In genomic region chr15:101387176-101387575, GRCm38 (mm10) we compare ENCODE assay signal across 10 mouse cellular contexts. TPM values are rescaled to one million over a fixed set of nuclear protein-coding genes. Genes with fewer than 3 reads are reported as not detected.
DNase-seq lines count a peak whose midpoint lies in the region; ATAC-seq and TF ChIP-seq lines count a peak whose summit lies in the region.
"Had no signal": no experiment of that assay in that cellular context is flagged by ENCODE, and none has a peak within 500 bp of the region (broad histone marks: within the 10 kb centered on the region; RNA-seq: fewer than 3 reads in every experiment).

No protein-coding gene starts in this region.

- 67% methylated on average over 3 of the region's 3 CpGs for WGBS in kidney, adult 2 months
- 67% methylated on average over 3 of the region's 3 CpGs for WGBS in kidney, embryonic 16.5 days
- WGBS in hindbrain, embryonic 10.5 days, result 61% methylated on average over 3 of the region's 3 CpGs
- WGBS in midbrain, embryonic 16.5 days, result 60% methylated on average over 3 of the region's 3 CpGs
- 62% methylated on average over 3 of the region's 3 CpGs for WGBS in forebrain, embryonic 16.5 days

- no peak for ATAC-seq in kidney, embryonic 16.5 days (ENCODE audit: low FRiP score, low TSS enrichment)
- ATAC-seq in midbrain, embryonic 16.5 days, result no peak
- no peak for ATAC-seq in forebrain, embryonic 16.5 days

- no peaks in the 10 kb centered on the region for H3K27me3 ChIP-seq in kidney, adult 2 months (replicated peaks; ENCODE audit: control insufficient read depth, insufficient read depth, low read length)
- no peaks in the 10 kb centered on the region for H3K27me3 ChIP-seq in kidney, embryonic 16.5 days (ENCODE audit: insufficient read depth, low read length)
- H3K27me3 ChIP-seq in hindbrain, embryonic 10.5 days (ENCODE audit: insufficient read depth, poor library complexity, severe bottlenecking), result no peaks in the 10 kb centered on the region
- no peaks in the 10 kb centered on the region for H3K27me3 ChIP-seq in midbrain, embryonic 16.5 days (ENCODE audit: control insufficient read depth, insufficient read depth, low read depth, low read length)
- no peaks in the 10 kb centered on the region for H3K27me3 ChIP-seq in forebrain, embryonic 16.5 days (replicated peaks; ENCODE audit: control insufficient read depth, insufficient read depth, low read length)

- H3K4me1 ChIP-seq in kidney, adult 2 months (ENCODE audit: control insufficient read depth, insufficient read depth, low read length), result no peaks in the 10 kb centered on the region
- no peaks in the 10 kb centered on the region for H3K4me1 ChIP-seq in kidney, embryonic 16.5 days (ENCODE audit: insufficient read depth, low read length)
- H3K4me1 ChIP-seq in hindbrain, embryonic 10.5 days (replicated peaks), result 0 out of 2 replicates have a peak, but pooled peaks cover 14% of the 10 kb centered on the region
- no peaks in the 10 kb centered on the region for H3K4me1 ChIP-seq in midbrain, embryonic 16.5 days (ENCODE audit: control insufficient read depth, insufficient read depth, low read length)
- H3K4me1 ChIP-seq in forebrain, embryonic 16.5 days (replicated peaks; ENCODE audit: control insufficient read depth, insufficient read depth, low read length), result no peaks in the 10 kb centered on the region

- H3K4me3 ChIP-seq in kidney, adult 2 months (ENCODE audit: insufficient read depth, low read depth, low read length), result no peak overlapping the region
- H3K4me3 ChIP-seq in kidney, embryonic 16.5 days (ENCODE audit: low read length), result no peak overlapping the region
- H3K4me3 ChIP-seq in hindbrain, embryonic 10.5 days, result no peak overlapping the region
- H3K4me3 ChIP-seq in midbrain, embryonic 16.5 days (ENCODE audit: low read depth, low read length), result no peak overlapping the region
- no peak overlapping the region for H3K4me3 ChIP-seq in forebrain, embryonic 16.5 days (replicated peaks; ENCODE audit: low read length)

- no peak overlapping the region for H3K4me2 ChIP-seq in kidney, embryonic 16.5 days (replicated peaks; ENCODE audit: low read depth, low read length)
- no peak overlapping the region for H3K4me2 ChIP-seq in midbrain, embryonic 16.5 days (ENCODE audit: low read length)
- no peak overlapping the region for H3K4me2 ChIP-seq in forebrain, embryonic 16.5 days (ENCODE audit: low read length)

- TF ChIP-seq POLR2A in kidney, adult 2 months (IDR thresholded peaks at IDR 0.05; ENCODE audit: low read depth, low read length), result no peak

- no peak overlapping the region for H3K27ac ChIP-seq in kidney, adult 2 months (ENCODE audit: insufficient read depth, low read depth, low read length)
- no peak overlapping the region for H3K27ac ChIP-seq in kidney, embryonic 16.5 days (ENCODE audit: low read length)
- H3K27ac ChIP-seq in hindbrain, embryonic 10.5 days, result no peak overlapping the region
- H3K27ac ChIP-seq in midbrain, embryonic 16.5 days (ENCODE audit: low read length), result no peak overlapping the region
- H3K27ac ChIP-seq in forebrain, embryonic 16.5 days (ENCODE audit: low read length), result no peak overlapping the region

- no peaks in the 10 kb centered on the region for H3K36me3 ChIP-seq in kidney, adult 2 months (ENCODE audit: control insufficient read depth, insufficient read depth, low read length)
- H3K36me3 ChIP-seq in kidney, embryonic 16.5 days (ENCODE audit: insufficient read depth, low read length), result no peaks in the 10 kb centered on the region
- no peaks in the 10 kb centered on the region for H3K36me3 ChIP-seq in hindbrain, embryonic 10.5 days
- no peaks in the 10 kb centered on the region for H3K36me3 ChIP-seq in midbrain, embryonic 16.5 days (ENCODE audit: control insufficient read depth, insufficient read depth, low read length)
- H3K36me3 ChIP-seq in forebrain, embryonic 16.5 days (ENCODE audit: control insufficient read depth, insufficient read depth), result no peaks in the 10 kb centered on the region

- H3K9me3 ChIP-seq in kidney, embryonic 16.5 days (ENCODE audit: low read length), result no peaks in the 10 kb centered on the region
- H3K9me3 ChIP-seq in hindbrain, embryonic 10.5 days, result no peaks in the 10 kb centered on the region
- H3K9me3 ChIP-seq in midbrain, embryonic 16.5 days (replicated peaks; ENCODE audit: control insufficient read depth, low read length, poor library complexity, severe bottlenecking), result no peaks in the 10 kb centered on the region
- H3K9me3 ChIP-seq in forebrain, embryonic 16.5 days (ENCODE audit: control insufficient read depth, low read length), result no peaks in the 10 kb centered on the region

- peak; percentile 71; the same call in 1 of the 2 replicates for TF ChIP-seq CTCF in kidney, adult 2 months (conservative IDR thresholded peaks at IDR 0.05; ENCODE audit: insufficient read depth, insufficient read length, low read depth, low read length)

- DNase-seq in kidney, adult 2 months, result peak; percentile 61
- DNase-seq in A20 (ENCODE audit: low read depth, low spot score), result peak; percentile 39
- peak; percentile 66 for DNase-seq in NIH3T3 (ENCODE audit: low read depth)
- peak; percentile 70 to 79 for DNase-seq in kidney, postnatal 4 days
- no peak for DNase-seq in hindbrain, embryonic 10.5 days (ENCODE audit: low spot score)
- DNase-seq: gastrocnemius, postnatal 25 days; right cerebral cortex, postnatal 4 days had no signal

- no peak overlapping the region for H3K9ac ChIP-seq in kidney, embryonic 16.5 days (replicated peaks; ENCODE audit: low read length)
- no peak overlapping the region for H3K9ac ChIP-seq in midbrain, embryonic 16.5 days (ENCODE audit: low read depth, low read length)
- no peak overlapping the region for H3K9ac ChIP-seq in forebrain, embryonic 16.5 days (replicated peaks; ENCODE audit: low read depth, low read length)

RNA-seq across cellular contexts. Expression of gene Krt80, which starts 17.2 kb away (rescaled TPM):
- 14.2 and 14.7 TPM in 2 replicates for polyA plus RNA-seq in kidney, adult 2 months (2012; rRNA removed)
- 1.7 and 2.3 TPM in 2 replicates for polyA plus RNA-seq in kidney, embryonic 16.5 days (2015; fragmentation: Nextera tagmentation; extraction: Ambion mirVana)
- 0.16 TPM in 1 of 2 replicates, not detected in the other for polyA plus RNA-seq in hindbrain, embryonic 10.5 days (2016; fragmentation: Nextera tagmentation; extraction: Ambion mirVana)
- polyA plus RNA-seq in midbrain, embryonic 16.5 days (2015; fragmentation: Nextera tagmentation; extraction: Ambion mirVana), result 0.10 TPM in 2 replicates
- 0.13 and 0.14 TPM in 2 replicates for polyA plus RNA-seq in forebrain, embryonic 16.5 days (2015; fragmentation: Nextera tagmentation; extraction: Ambion mirVana)

RNA-seq across cellular contexts. Expression of gene Krt7, which starts 23.7 kb away (rescaled TPM):
- polyA plus RNA-seq in kidney, adult 2 months (2012; rRNA removed), result 50.9 and 57.3 TPM in 2 replicates
- 94.8 and 99.9 TPM in 2 replicates for polyA plus RNA-seq in kidney, embryonic 16.5 days (2015; fragmentation: Nextera tagmentation; extraction: Ambion mirVana)
- 17.5 and 19.9 TPM in 2 replicates for polyA plus RNA-seq in hindbrain, embryonic 10.5 days (2016; fragmentation: Nextera tagmentation; extraction: Ambion mirVana)
- 0.34 and 1.1 TPM in 2 replicates for polyA plus RNA-seq in midbrain, embryonic 16.5 days (2015; fragmentation: Nextera tagmentation; extraction: Ambion mirVana)
- polyA plus RNA-seq in forebrain, embryonic 16.5 days (2015; fragmentation: Nextera tagmentation; extraction: Ambion mirVana), result 0.62 and 0.88 TPM in 2 replicates

RNA-seq across cellular contexts. Expression of gene Krt87, which starts 51.4 kb away (rescaled TPM):
- polyA plus RNA-seq in kidney, adult 2 months (2012; rRNA removed), result not detected in 2 replicates
- polyA plus RNA-seq in kidney, embryonic 16.5 days (2015; fragmentation: Nextera tagmentation; extraction: Ambion mirVana), result 0.06 TPM in 1 of 2 replicates, not detected in the other
- polyA plus RNA-seq in hindbrain, embryonic 10.5 days (2016; fragmentation: Nextera tagmentation; extraction: Ambion mirVana), result 0.10 TPM in 1 of 2 replicates, not detected in the other
- polyA plus RNA-seq in midbrain, embryonic 16.5 days (2015; fragmentation: Nextera tagmentation; extraction: Ambion mirVana), result 0.35 and 0.70 TPM in 2 replicates
- 0.20 and 0.31 TPM in 2 replicates for polyA plus RNA-seq in forebrain, embryonic 16.5 days (2015; fragmentation: Nextera tagmentation; extraction: Ambion mirVana)
